Mouse (Mus musculus): ENCODE results near the gene Ssbp4. TPM values are rescaled to one million over a fixed set of nuclear protein-coding genes. Genes with fewer than 3 reads are reported as not detected.

The Ssbp4 gene
- polyA plus RNA-seq, 1 experiment from 2014 or later: 113 TPM

- Histone ChIP-seq H3K36me3 (ENCODE audit: control insufficient read depth, insufficient read depth, low read length) (peaks cover 7% of the 10 kb centered on the region; the same call in 1 of the 2 replicates), H3K4me1 (replicated peaks; ENCODE audit: control insufficient read depth, insufficient read depth, low read length) (no peaks in the 10 kb centered on the region), H3K27ac (ENCODE audit: low read depth, low read length) (0 out of 2 replicates have a peak overlapping the region, but pooled peaks have one; percentile 5), H3K9me3 (ENCODE audit: control insufficient read depth, low read length) (no peaks in the 10 kb centered on the region), H3K4me2 (ENCODE audit: low read depth, low read length, severe bottlenecking) (no peak overlapping the region), H3K4me3 (ENCODE audit: low read depth, low read length) (no peak overlapping the region), H3K27me3 (ENCODE audit: control insufficient read depth, insufficient read depth, low read length) (no peaks in the 10 kb centered on the region), H3K9ac (ENCODE audit: low read length) (no peak overlapping the region)
- WGBS: 83% methylated on average over 4 of the region's 4 CpGs
- DNase-seq (ENCODE audit: low spot score): peak; percentile 65
- no peak for ATAC-seq (replicated peaks; ENCODE audit: low FRiP score)
Measured at GRCm38 (mm10) chr8:70649324-70649723, 40.7 kb upstream of the Ssbp4 start.

GRCm38 (mm10) chr8:70648921-70649320, 40.2 kb upstream of the Ssbp4 start:
- Histone ChIP-seq H3K27ac (ENCODE audit: low read depth, low read length) (no peak overlapping the region), H3K9me3 (ENCODE audit: control insufficient read depth, low read length) (no peaks in the 10 kb centered on the region), H3K4me1 (replicated peaks; ENCODE audit: control insufficient read depth, insufficient read depth, low read length) (no peaks in the 10 kb centered on the region), H3K4me3 (ENCODE audit: low read depth, low read length) (no peak overlapping the region), H3K27me3 (ENCODE audit: control insufficient read depth, insufficient read depth, low read length) (no peaks in the 10 kb centered on the region), H3K36me3 (ENCODE audit: control insufficient read depth, insufficient read depth, low read length) (peaks cover 7% of the 10 kb centered on the region; the same call in 1 of the 2 replicates), H3K9ac (ENCODE audit: low read length) (no peak overlapping the region), H3K4me2 (ENCODE audit: low read depth, low read length, severe bottlenecking) (no peak overlapping the region)
- DNase-seq (ENCODE audit: low spot score) (no peak), ATAC-seq (replicated peaks; ENCODE audit: low FRiP score) (no peak)
- 74% methylated on average over 3 of the region's 3 CpGs for WGBS

GRCm38 (mm10) chr8:70648164-70648442, 39.4 kb upstream of the Ssbp4 start:
- H3K4me1 ChIP-seq (replicated peaks; ENCODE audit: control insufficient read depth, insufficient read depth, low read length): no peaks in the 10 kb centered on the region
- no peaks in the 10 kb centered on the region for H3K9me3 ChIP-seq (ENCODE audit: control insufficient read depth, low read length)
- ATAC-seq (replicated peaks; ENCODE audit: low FRiP score) (no peak), DNase-seq (ENCODE audit: low spot score) (no peak)
- H3K4me2 ChIP-seq (ENCODE audit: low read depth, low read length, severe bottlenecking): no peak overlapping the region
- no peak overlapping the region for H3K27ac ChIP-seq (ENCODE audit: low read depth, low read length)
- 60% methylated on average over 1 of the region's 1 CpGs for WGBS
- H3K9ac ChIP-seq (ENCODE audit: low read length): no peak overlapping the region
- H3K4me3 ChIP-seq (ENCODE audit: low read depth, low read length): no peak overlapping the region
- no peaks in the 10 kb centered on the region for H3K27me3 ChIP-seq (ENCODE audit: control insufficient read depth, insufficient read depth, low read length)
- peaks cover 7% of the 10 kb centered on the region; the same call in 1 of the 2 replicates for H3K36me3 ChIP-seq (ENCODE audit: control insufficient read depth, insufficient read depth, low read length)

DNA sequence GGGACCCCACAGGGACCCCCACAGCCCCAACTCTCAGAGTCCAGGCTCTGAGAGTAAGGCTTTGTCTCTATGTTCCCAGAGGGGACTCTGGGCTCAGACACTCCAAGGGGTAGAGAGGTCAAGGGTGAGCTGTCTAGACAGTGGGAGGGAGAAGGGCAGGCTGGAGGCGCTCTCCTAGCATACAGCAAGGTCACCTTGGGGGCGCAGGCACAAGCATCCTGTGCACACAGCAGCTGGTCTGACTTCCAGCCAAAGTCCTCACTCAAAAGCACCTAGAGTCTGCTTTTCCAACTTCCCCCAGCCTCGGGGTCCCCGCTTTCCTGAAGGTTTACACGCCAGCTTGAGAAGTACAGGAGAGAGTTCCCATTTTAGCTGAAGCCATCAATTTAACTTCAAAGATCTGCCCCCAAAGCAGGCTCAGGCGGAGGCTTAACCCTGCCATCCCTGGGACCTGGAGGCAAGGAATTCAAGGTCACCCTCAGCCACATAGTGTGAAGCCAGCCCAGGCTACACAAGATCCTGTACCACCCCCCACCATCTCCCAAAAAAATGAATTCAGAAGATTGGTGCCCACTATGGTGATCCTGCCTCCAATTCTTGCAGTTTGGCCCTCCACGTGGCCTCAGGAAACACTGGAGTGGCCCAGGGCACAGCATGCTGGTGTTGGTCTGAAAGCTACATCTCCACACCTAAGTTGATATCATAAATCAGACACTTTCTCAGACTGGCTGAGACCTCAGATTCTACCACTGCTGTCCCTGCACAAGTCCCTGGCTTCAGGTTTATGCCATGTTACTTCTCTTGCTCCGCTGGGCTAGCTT, 38.9 kb upstream of the Ssbp4 start:
- WGBS: 61% methylated on average over 8 of the region's 8 CpGs
- Histone ChIP-seq H3K9ac (ENCODE audit: low read length) (no peak overlapping the region), H3K4me2 (ENCODE audit: low read depth, low read length, severe bottlenecking) (no peak overlapping the region), H3K4me3 (ENCODE audit: low read depth, low read length) (no peak overlapping the region), H3K27ac (ENCODE audit: low read depth, low read length) (no peak overlapping the region), H3K27me3 (ENCODE audit: control insufficient read depth, insufficient read depth, low read length) (no peaks in the 10 kb centered on the region), H3K4me1 (replicated peaks; ENCODE audit: control insufficient read depth, insufficient read depth, low read length) (no peaks in the 10 kb centered on the region), H3K36me3 (ENCODE audit: control insufficient read depth, insufficient read depth, low read length) (peaks cover 7% of the 10 kb centered on the region; the same call in 1 of the 2 replicates), H3K9me3 (ENCODE audit: control insufficient read depth, low read length) (no peaks in the 10 kb centered on the region)
- DNase-seq (ENCODE audit: low spot score) (no peak), ATAC-seq (replicated peaks; ENCODE audit: low FRiP score) (0 out of 2 replicates have a peak, but pooled peaks have one; percentile 16)

DNA sequence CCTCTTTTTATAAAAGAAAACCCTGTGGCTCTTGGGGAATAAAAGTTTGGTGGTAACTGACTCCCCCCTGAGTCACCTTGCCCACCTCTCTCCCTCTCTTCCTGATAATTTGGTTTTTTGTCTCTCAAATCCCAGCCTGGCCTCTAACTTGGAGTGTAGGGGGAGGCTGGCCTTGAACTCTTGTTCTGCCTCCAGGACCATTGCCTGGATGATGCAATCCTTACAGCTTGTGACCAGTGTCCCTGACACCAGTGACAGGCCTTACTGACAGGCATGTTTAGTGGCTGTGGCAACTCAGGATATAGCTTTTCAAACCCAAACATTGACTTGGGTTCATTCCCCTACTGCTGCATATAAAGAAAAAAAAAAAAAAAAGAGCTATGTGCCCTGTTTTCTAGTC, 38.1 kb upstream of the Ssbp4 start:
- no peaks in the 10 kb centered on the region for H3K9me3 ChIP-seq (ENCODE audit: control insufficient read depth, low read length)
- DNase-seq (ENCODE audit: low spot score) (no peak), ATAC-seq (replicated peaks; ENCODE audit: low FRiP score) (no peak)
- H3K27ac ChIP-seq (ENCODE audit: low read depth, low read length): no peak overlapping the region
- no peak overlapping the region for H3K4me2 ChIP-seq (ENCODE audit: low read depth, low read length, severe bottlenecking)
- H3K4me3 ChIP-seq (ENCODE audit: low read depth, low read length): no peak overlapping the region
- peaks cover 7% of the 10 kb centered on the region; the same call in 1 of the 2 replicates for H3K36me3 ChIP-seq (ENCODE audit: control insufficient read depth, insufficient read depth, low read length)
- no peaks in the 10 kb centered on the region for H3K27me3 ChIP-seq (ENCODE audit: control insufficient read depth, insufficient read depth, low read length)
- H3K4me1 ChIP-seq (replicated peaks; ENCODE audit: control insufficient read depth, insufficient read depth, low read length): no peaks in the 10 kb centered on the region
- H3K9ac ChIP-seq (ENCODE audit: low read length): no peak overlapping the region

- Histone ChIP-seq H3K9ac (ENCODE audit: low read length) (no peak overlapping the region), H3K4me2 (ENCODE audit: low read depth, low read length, severe bottlenecking) (no peak overlapping the region), H3K36me3 (ENCODE audit: control insufficient read depth, insufficient read depth, low read length) (peaks cover 7% of the 10 kb centered on the region; the same call in 1 of the 2 replicates), H3K9me3 (ENCODE audit: control insufficient read depth, low read length) (no peaks in the 10 kb centered on the region), H3K4me3 (ENCODE audit: low read depth, low read length) (no peak overlapping the region), H3K4me1 (replicated peaks; ENCODE audit: control insufficient read depth, insufficient read depth, low read length) (no peaks in the 10 kb centered on the region), H3K27me3 (ENCODE audit: control insufficient read depth, insufficient read depth, low read length) (no peaks in the 10 kb centered on the region), H3K27ac (ENCODE audit: low read depth, low read length) (no peak overlapping the region)
- WGBS: 79% methylated on average over 6 of the region's 6 CpGs
- ATAC-seq (replicated peaks; ENCODE audit: low FRiP score): no peak
- no peak for DNase-seq (ENCODE audit: low spot score)
Measured at GRCm38 (mm10) chr8:70646369-70646768, 37.7 kb upstream of the Ssbp4 start.

DNA sequence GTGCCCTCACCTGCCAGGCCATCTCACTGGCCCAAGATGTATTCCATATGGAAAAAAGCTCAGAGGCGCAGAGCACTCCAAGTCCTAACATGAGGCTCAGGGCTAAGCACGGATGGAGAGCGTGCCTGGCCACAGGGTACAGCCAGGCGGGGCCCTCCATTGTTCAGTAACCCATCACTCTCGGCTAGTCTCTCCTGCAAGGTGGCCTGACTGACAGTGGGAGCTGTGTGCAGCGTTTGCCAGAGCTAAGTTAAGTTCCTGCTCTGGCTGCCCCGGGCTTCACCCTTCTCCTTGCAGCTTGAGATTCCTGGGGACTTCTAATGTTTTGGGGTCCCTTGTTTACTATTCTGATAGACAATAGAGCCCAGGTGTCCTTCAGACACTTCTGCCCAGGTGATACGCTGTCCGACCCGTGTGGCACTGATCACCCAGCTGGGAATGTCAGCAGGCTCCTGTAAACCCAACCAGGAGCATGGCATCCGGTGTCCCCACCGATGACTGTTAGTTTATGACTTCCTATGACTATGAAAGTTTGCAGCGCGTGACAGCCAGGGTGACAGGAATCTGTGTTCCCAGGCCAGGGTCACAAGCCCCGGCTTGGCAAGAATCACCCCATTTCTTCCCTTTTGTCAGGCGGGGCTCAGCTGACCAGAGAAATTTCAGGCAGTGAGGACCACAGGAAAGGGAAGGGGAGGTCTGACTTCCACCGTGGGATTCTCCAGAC, 37.0 kb upstream of the Ssbp4 start:
- H3K27me3 ChIP-seq (ENCODE audit: control insufficient read depth, insufficient read depth, low read length): no peaks in the 10 kb centered on the region
- H3K4me1 ChIP-seq (replicated peaks; ENCODE audit: control insufficient read depth, insufficient read depth, low read length): no peaks in the 10 kb centered on the region
- no peak overlapping the region for H3K9ac ChIP-seq (ENCODE audit: low read length)
- peaks cover 5% of the 10 kb centered on the region; the same call in 1 of the 2 replicates for H3K36me3 ChIP-seq (ENCODE audit: control insufficient read depth, insufficient read depth, low read length)
- no peak for ATAC-seq (replicated peaks; ENCODE audit: low FRiP score)
- H3K9me3 ChIP-seq (ENCODE audit: control insufficient read depth, low read length): no peaks in the 10 kb centered on the region
- no peak overlapping the region for H3K4me2 ChIP-seq (ENCODE audit: low read depth, low read length, severe bottlenecking)
- H3K27ac ChIP-seq (ENCODE audit: low read depth, low read length): no peak overlapping the region
- H3K4me3 ChIP-seq (ENCODE audit: low read depth, low read length): no peak overlapping the region
- WGBS: 68% methylated on average over 17 of the region's 17 CpGs
- no peak for DNase-seq (ENCODE audit: low spot score)

DNA sequence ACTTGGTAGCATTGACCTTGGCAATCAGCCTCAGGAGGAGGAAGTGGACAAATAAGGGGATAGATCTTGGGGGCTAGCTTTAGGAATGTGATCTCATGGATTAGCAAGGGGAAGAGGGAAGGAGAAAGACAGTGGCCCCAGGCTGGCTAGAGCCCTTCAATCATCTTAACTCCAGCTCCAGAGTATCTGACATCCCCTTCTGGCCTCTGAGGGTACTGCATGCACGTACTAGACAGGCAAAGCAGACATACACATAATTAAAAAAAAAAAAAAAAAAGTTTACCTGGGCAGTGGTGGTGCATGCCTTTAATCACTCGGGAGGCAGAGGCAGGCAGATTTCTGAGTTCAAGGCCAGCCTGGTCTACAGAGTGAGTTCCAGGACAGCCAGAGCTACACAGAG, 35.4 kb upstream of the Ssbp4 start:
- no peak overlapping the region for H3K4me2 ChIP-seq (ENCODE audit: low read depth, low read length, severe bottlenecking)
- no peaks in the 10 kb centered on the region for H3K9me3 ChIP-seq (ENCODE audit: control insufficient read depth, low read length)
- no peaks in the 10 kb centered on the region; the same call in 1 of the 2 replicates for H3K36me3 ChIP-seq (ENCODE audit: control insufficient read depth, insufficient read depth, low read length)
- H3K4me1 ChIP-seq (replicated peaks; ENCODE audit: control insufficient read depth, insufficient read depth, low read length): no peaks in the 10 kb centered on the region
- WGBS: 85% methylated on average over 2 of the region's 2 CpGs
- no peak overlapping the region for H3K9ac ChIP-seq (ENCODE audit: low read length)
- no peak overlapping the region for H3K27ac ChIP-seq (ENCODE audit: low read depth, low read length)
- DNase-seq (ENCODE audit: low spot score): no peak
- ATAC-seq (replicated peaks; ENCODE audit: low FRiP score): no peak
- H3K27me3 ChIP-seq (ENCODE audit: control insufficient read depth, insufficient read depth, low read length): no peaks in the 10 kb centered on the region
- no peak overlapping the region for H3K4me3 ChIP-seq (ENCODE audit: low read depth, low read length)

All from forebrain, embryonic 11.5 days (tissue).